In the genomic region with DNA sequence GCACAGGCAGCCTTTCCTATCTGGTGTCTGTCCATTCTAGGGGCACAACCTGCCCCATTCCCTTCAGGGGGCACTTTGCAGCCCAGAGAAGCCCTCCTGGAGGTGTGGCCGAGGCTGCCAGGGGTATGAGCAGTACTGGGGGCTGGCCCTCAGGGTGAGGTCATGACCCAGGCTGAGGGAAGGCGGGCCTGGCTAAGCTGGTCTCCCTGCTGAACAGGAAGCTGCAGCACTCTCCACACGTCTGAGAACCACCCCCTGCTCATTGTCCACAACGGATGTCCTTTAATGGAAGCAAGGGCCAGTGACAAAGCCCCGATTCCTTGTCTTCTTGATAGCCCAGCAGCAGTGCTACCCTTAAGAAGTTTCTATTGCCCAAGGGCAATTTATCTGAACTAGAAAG, we compare ENCODE assay signal across 17 mouse cellular contexts.
DNase-seq lines count a peak whose midpoint lies in the region; ATAC-seq and TF ChIP-seq lines count a peak whose summit lies in the region.
"Had no signal": no experiment of that assay in that cellular context is flagged by ENCODE, and none has a peak within 500 bp of the region (broad histone marks: within the 10 kb centered on the region; RNA-seq: fewer than 3 reads in every experiment).

No protein-coding gene starts in this region.

- no peak for TF ChIP-seq CTCF in heart, postnatal 0 days (IDR thresholded peaks at IDR 0.05; ENCODE audit: low read depth)
- no peak for TF ChIP-seq CTCF in lung, embryonic 14.5 days (IDR thresholded peaks at IDR 0.05; ENCODE audit: low read depth)

- peak; percentile 74 for ATAC-seq in heart, postnatal 0 days (ENCODE audit: insufficient read depth, low read depth)
- ATAC-seq in lung, embryonic 14.5 days (ENCODE audit: insufficient read depth), result no peak
- ATAC-seq in megakaryocyte, adult 5-6 weeks (ENCODE audit: poor library complexity, severe bottlenecking), result 0 out of 2 replicates have a peak, but pooled peaks have one; percentile 35
- ATAC-seq: activated CD4-positive, CD25-positive, alpha-beta regulatory T cell, adult 4 months; forebrain, embryonic 13.5 days; inflammation-experienced regulatory T-cells, adult 6 months; lung, postnatal 0 days had no signal

- 5% methylated on average over 5 of the region's 5 CpGs for WGBS in heart, postnatal 0 days
- 3% methylated on average over 5 of the region's 5 CpGs for WGBS in lung, embryonic 14.5 days

- H3K36me3 ChIP-seq in heart, postnatal 0 days (replicated peaks; ENCODE audit: control insufficient read depth, insufficient read depth, low read length), result no peaks in the 10 kb centered on the region
- no peaks in the 10 kb centered on the region for H3K36me3 ChIP-seq in lung, embryonic 14.5 days (ENCODE audit: insufficient read depth)
- H3K36me3 ChIP-seq: embryonic facial prominence, embryonic 15.5 days; limb, embryonic 12.5 days had no signal

- no peaks in the 10 kb centered on the region for H3K4me1 ChIP-seq in heart, postnatal 0 days (ENCODE audit: control insufficient read depth, insufficient read depth)
- no peaks in the 10 kb centered on the region for H3K4me1 ChIP-seq in lung, embryonic 14.5 days (ENCODE audit: insufficient read depth)
- H3K4me1 ChIP-seq: embryonic facial prominence, embryonic 15.5 days; forebrain, embryonic 13.5 days had no signal

- TF ChIP-seq EP300 in heart, postnatal 0 days (IDR thresholded peaks at IDR 0.05; ENCODE audit: low read depth), result no peak

- H3K9me3 ChIP-seq in heart, postnatal 0 days (replicated peaks; ENCODE audit: control insufficient read depth, low read length), result no peaks in the 10 kb centered on the region
- H3K9me3 ChIP-seq in lung, embryonic 14.5 days (ENCODE audit: low read depth, low read length), result no peaks in the 10 kb centered on the region
- H3K9me3 ChIP-seq: embryonic facial prominence, embryonic 15.5 days; forebrain, embryonic 13.5 days; limb, embryonic 12.5 days had no signal

- no peak overlapping the region for H3K4me3 ChIP-seq in heart, postnatal 0 days (ENCODE audit: low read depth, low read length)
- no peak overlapping the region for H3K4me3 ChIP-seq in lung, embryonic 14.5 days (ENCODE audit: low read depth, low read length)
- H3K4me3 ChIP-seq: embryonic facial prominence, embryonic 15.5 days; forebrain, embryonic 13.5 days; limb, embryonic 12.5 days had no signal

- H3K9ac ChIP-seq in heart, postnatal 0 days (replicated peaks; ENCODE audit: low read depth, low read length), result no peak overlapping the region
- no peak overlapping the region for H3K9ac ChIP-seq in lung, embryonic 14.5 days
- H3K9ac ChIP-seq: embryonic facial prominence, embryonic 15.5 days; forebrain, embryonic 13.5 days; limb, embryonic 12.5 days had no signal

- no peak overlapping the region for H3K27ac ChIP-seq in heart, postnatal 0 days (ENCODE audit: low read depth)
- no peak overlapping the region for H3K27ac ChIP-seq in lung, embryonic 14.5 days (ENCODE audit: low read depth)
- H3K27ac ChIP-seq: embryonic facial prominence, embryonic 15.5 days; forebrain, embryonic 13.5 days; limb, embryonic 12.5 days had no signal

- H3K27me3 ChIP-seq in heart, postnatal 0 days (ENCODE audit: control insufficient read depth, insufficient read depth, low read length), result no peaks in the 10 kb centered on the region
- no peaks in the 10 kb centered on the region for H3K27me3 ChIP-seq in lung, embryonic 14.5 days (ENCODE audit: insufficient read depth, low read length)
- H3K27me3 ChIP-seq: embryonic facial prominence, embryonic 15.5 days; forebrain, embryonic 13.5 days; limb, embryonic 12.5 days had no signal

- no peak overlapping the region for H3K4me2 ChIP-seq in heart, postnatal 0 days (ENCODE audit: low read depth, low read length)
- no peak overlapping the region for H3K4me2 ChIP-seq in lung, embryonic 14.5 days
- H3K4me2 ChIP-seq: embryonic facial prominence, embryonic 15.5 days; forebrain, embryonic 13.5 days; limb, embryonic 12.5 days had no signal

- DNase-seq in heart, postnatal 0 days (ENCODE audit: low spot score), result peak; percentile 13
- DNase-seq in heart, adult 9 months (ENCODE audit: low spot score in 2 of 2), result no peak
- DNase-seq in lung, embryonic 14.5 days, result peak; percentile 5
- no peak for DNase-seq in lung, postnatal 4 days
- peak; percentile 43 for DNase-seq in embryo, embryonic 11 days
- no peak for DNase-seq in ovary, postnatal 10 days (ENCODE audit: low spot score)
- DNase-seq: adrenal gland, postnatal 36 days; cerebellum, postnatal 14 days; kidney, postnatal 25 days; midbrain, embryonic 14.5 days had no signal

Comparison
In these comparisons a context has a peak if more than half of its experiments do, and no peak if none do; other contexts are left out.
1. DNase-seq: peak in heart, postnatal 0 days (single experiment), lung, embryonic 14.5 days (single experiment) and embryo, embryonic 11 days (single experiment); none in heart, adult 9 months (0 of 2), lung, postnatal 4 days (0 of 2) and ovary, postnatal 10 days (single experiment).